Mouse (Mus musculus) gastrocnemius, adult 8-10 months (tissue): ENCODE results near the gene Dtl. TPM values are rescaled to one million over a fixed set of nuclear protein-coding genes. Genes with fewer than 3 reads are reported as not detected.
"Not testable (repeated sequence)": the region's sequence is repeated elsewhere in the genome, so short reads cannot be mapped to it uniquely, and the experiment has no call there.

ENCODE experiments used
- DNase-seq, 2 experiments: peaks; one replicate each; pipeline ENCODE4 v3.0.0; 2022; ENCODE audit warnings: low spot score in 2 of 2
- total RNA-seq, 4 experiments: library from RNA; stranded (reverse); gene quantifications; 2 replicates each; pipeline ENCODE4 v1.2.4; 2022

Gene Dtl
- total RNA-seq, 4 experiments from 2014 or later = not detected

- no peak for DNase-seq
These were observed 55.1 kb downstream of the Dtl start for GRCm38 (mm10) chr1:191520194-191520593.

GRCm38 (mm10) chr1:191519329-191520066 is 55.8 kb downstream of the Dtl start:
- DNase-seq = no peak

- no peak for DNase-seq
These were observed 56.4 kb downstream of the Dtl start for GRCm38 (mm10) chr1:191518911-191519310.

GRCm38 (mm10) chr1:191517969-191518368 is 57.4 kb downstream of the Dtl start:
- no peak for DNase-seq

- no peak for DNase-seq
These were observed 58.3 kb downstream of the Dtl start for GRCm38 (mm10) chr1:191517056-191517455.

GRCm38 (mm10) chr1:191516351-191516750 is 59.0 kb downstream of the Dtl start:
- DNase-seq = not testable (repeated sequence)

GRCm38 (mm10) chr1:191513195-191513594 is 62.1 kb downstream of the Dtl start:
- no peak for DNase-seq

GRCm38 (mm10) chr1:191512383-191512782 is 63.0 kb downstream of the Dtl start:
- DNase-seq = no peak

- no peak for DNase-seq
These were observed 63.8 kb downstream of the Dtl start for GRCm38 (mm10) chr1:191511503-191511902.

- no peak for DNase-seq
These were observed 65.5 kb downstream of the Dtl start for GRCm38 (mm10) chr1:191509865-191510264.

- DNase-seq = no peak
These were observed 66.2 kb downstream of the Dtl start for GRCm38 (mm10) chr1:191509131-191509530.

- no peak for DNase-seq
These were observed 68.6 kb downstream of the Dtl start for GRCm38 (mm10) chr1:191506791-191507190.

- no peak for DNase-seq
These were observed 75.7 kb downstream of the Dtl start for GRCm38 (mm10) chr1:191499666-191500065.

- DNase-seq = no peak
These were observed 76.9 kb downstream of the Dtl start for GRCm38 (mm10) chr1:191498271-191498955.

GRCm38 (mm10) chr1:191496676-191497075 is 78.7 kb downstream of the Dtl start:
- DNase-seq = no peak

GRCm38 (mm10) chr1:191495051-191495467 is 80.3 kb downstream of the Dtl start:
- no peak for DNase-seq

- DNase-seq = no peak
These were observed 81.1 kb downstream of the Dtl start for GRCm38 (mm10) chr1:191494303-191494655.

GRCm38 (mm10) chr1:191493476-191494302 is 81.7 kb downstream of the Dtl start:
- DNase-seq = no peak

GRCm38 (mm10) chr1:191490446-191490845 is 84.9 kb downstream of the Dtl start:
- no peak for DNase-seq
